Mouse (Mus musculus) hindbrain, embryonic 16.5 days (tissue): ENCODE data around the gene Suco. TPM values are rescaled to one million over a fixed set of nuclear protein-coding genes. Genes with fewer than 3 reads are reported as not detected.

Experiments
- ATAC-seq: fragments of 200-750 bp; cut with Nextera tagmentation; 2 replicates; pipeline ENCODE4 v1.8.0; 2017; ENCODE audit warnings: moderate TSS enrichment, moderate library complexity
- H3K27ac ChIP-seq: fragments of 300-500 bp; sonication (generic); 2 replicates; pipeline ENCODE4 v1.5.1; 2014; ENCODE audit warnings: low read depth, mild to moderate bottlenecking, control low read depth, low read length, moderate library complexity
- H3K27me3 ChIP-seq: fragments of 300-500 bp; sonication (generic); replicated peaks from 2 replicates; pipeline ENCODE4 v1.6.1; 2014; ENCODE audit warnings: low read length; ENCODE audit not compliant: control insufficient read depth, insufficient read depth
- H3K36me3 ChIP-seq: fragments of 300-500 bp; sonication (generic); 2 replicates; pipeline ENCODE4 v1.6.1; 2014; ENCODE audit warnings: mild to moderate bottlenecking, low read length, moderate library complexity, mixed read lengths; ENCODE audit not compliant: control insufficient read depth, insufficient read depth
- H3K4me1 ChIP-seq: fragments of 300-500 bp; sonication (generic); 2 replicates; pipeline ENCODE4 v1.6.1; 2014; ENCODE audit warnings: low read depth, low read length; ENCODE audit not compliant: control insufficient read depth, insufficient read depth
- H3K4me2 ChIP-seq: fragments of 300-500 bp; sonication (generic); 2 replicates; pipeline ENCODE4 v1.6.1; 2014; ENCODE audit warnings: mild to moderate bottlenecking, low read length, control low read depth, moderate library complexity
- H3K4me3 ChIP-seq: fragments of 300-500 bp; sonication (generic); 2 replicates; pipeline ENCODE4 v1.5.1; 2014; ENCODE audit warnings: mild to moderate bottlenecking, low read length, control low read depth, moderate library complexity
- H3K9ac ChIP-seq: fragments of 300-500 bp; sonication (generic); 2 replicates; pipeline ENCODE4 v1.6.1; 2014; ENCODE audit warnings: low read depth, mild to moderate bottlenecking, control low read depth, low read length, moderate library complexity
- H3K9me3 ChIP-seq: fragments of 300-500 bp; sonication (generic); 2 replicates; pipeline ENCODE4 v1.6.1; 2014; ENCODE audit warnings: mild to moderate bottlenecking, low read length, moderate library complexity; ENCODE audit not compliant: control insufficient read depth
- WGBS: fragments of 180-500 bp; shearing (Covaris S2); extraction: QIAGEN DNeasy Blood & Tissue Kit; methylation state at CpG from one replicate; pipeline ENCODE4 v1.1.7; 2014; 5-methylcytosine and 5-hydroxymethylcytosine counted together
- polyA plus RNA-seq: library from polyadenylated mRNA; unstranded; fragments of >200 nt; fragmentation: Nextera tagmentation; extraction: Ambion mirVana; gene quantifications from 2 replicates; pipeline ENCODE4 v1.2.1, GENCODE M21; 2015

Suco gene
- polyA plus RNA-seq, 1 experiment from 2014 or later = 17.5 TPM

- Histone ChIP-seq H3K9ac (no peak overlapping the region), H3K36me3 (no peaks in the 10 kb centered on the region), H3K4me1 (no peaks in the 10 kb centered on the region), H3K27me3 (no peaks in the 10 kb centered on the region), H3K4me2 (no peak overlapping the region), H3K4me3 (no peak overlapping the region), H3K9me3 (no peaks in the 10 kb centered on the region), H3K27ac (no peak overlapping the region)
- no peak for ATAC-seq
- WGBS = 38% methylated on average over 3 of the region's 3 CpGs
These were observed 39.6 kb upstream of the Suco start for GRCm38 (mm10) chr1:161916036-161916435.

- no peaks in the 10 kb centered on the region for H3K9me3 ChIP-seq
- 76% methylated on average over 7 of the region's 7 CpGs for WGBS
These were observed 37.1 kb upstream of the Suco start for GRCm38 (mm10) chr1:161913648-161913984.

GRCm38 (mm10) chr1:161912940-161913647 lies 36.6 kb upstream of the Suco start:
- H3K36me3 ChIP-seq = no peaks in the 10 kb centered on the region
- 70% methylated on average over 4 of the region's 4 CpGs for WGBS
- ATAC-seq = no peak
- H3K4me2 ChIP-seq = no peak overlapping the region
- no peak overlapping the region for H3K4me3 ChIP-seq
- no peaks in the 10 kb centered on the region for H3K4me1 ChIP-seq
- H3K27me3 ChIP-seq = no peaks in the 10 kb centered on the region
- H3K9ac ChIP-seq = no peak overlapping the region
- no peaks in the 10 kb centered on the region for H3K9me3 ChIP-seq
- H3K27ac ChIP-seq = no peak overlapping the region

More at GRCm38 (mm10) chr1:161913648-161913984, 37.1 kb upstream of the Suco start:
- Histone ChIP-seq H3K36me3 (no peaks in the 10 kb centered on the region), H3K27me3 (no peaks in the 10 kb centered on the region), H3K4me2 (no peak overlapping the region), H3K4me3 (no peak overlapping the region), H3K4me1 (no peaks in the 10 kb centered on the region), H3K9ac (no peak overlapping the region), H3K27ac (no peak overlapping the region)
- ATAC-seq = no peak

- H3K9ac ChIP-seq = no peak overlapping the region
- no peaks in the 10 kb centered on the region for H3K27me3 ChIP-seq
- no peaks in the 10 kb centered on the region for H3K9me3 ChIP-seq
- H3K27ac ChIP-seq = no peak overlapping the region
- no peak overlapping the region for H3K4me3 ChIP-seq
- no peak overlapping the region for H3K4me2 ChIP-seq
- no peak for ATAC-seq
- no peaks in the 10 kb centered on the region for H3K36me3 ChIP-seq
- 70% methylated on average over 8 of the region's 8 CpGs for WGBS
- H3K4me1 ChIP-seq = no peaks in the 10 kb centered on the region
These were observed 32.6 kb upstream of the Suco start for GRCm38 (mm10) chr1:161909074-161909473.

- H3K4me3 ChIP-seq = no peak overlapping the region
- ATAC-seq = no peak
- no peak overlapping the region for H3K4me2 ChIP-seq
- H3K27me3 ChIP-seq = no peaks in the 10 kb centered on the region
- H3K4me1 ChIP-seq = no peaks in the 10 kb centered on the region
- 63% methylated on average over 2 of the region's 2 CpGs for WGBS
- no peaks in the 10 kb centered on the region for H3K36me3 ChIP-seq
- H3K9me3 ChIP-seq = no peaks in the 10 kb centered on the region
- no peak overlapping the region for H3K9ac ChIP-seq
- H3K27ac ChIP-seq = no peak overlapping the region
These were observed 31.4 kb upstream of the Suco start for GRCm38 (mm10) chr1:161907795-161908457.

- no peaks in the 10 kb centered on the region for H3K36me3 ChIP-seq
- H3K4me3 ChIP-seq = no peak overlapping the region
- no peaks in the 10 kb centered on the region for H3K4me1 ChIP-seq
- H3K9ac ChIP-seq = no peak overlapping the region
- no peak overlapping the region for H3K4me2 ChIP-seq
- no peaks in the 10 kb centered on the region for H3K27me3 ChIP-seq
- no peaks in the 10 kb centered on the region for H3K9me3 ChIP-seq
- no peak overlapping the region for H3K27ac ChIP-seq
- 92% methylated on average over 4 of the region's 4 CpGs for WGBS
- no peak for ATAC-seq
These were observed 30.6 kb upstream of the Suco start for GRCm38 (mm10) chr1:161907111-161907510.

GRCm38 (mm10) chr1:161902692-161903452 lies 26.4 kb upstream of the Suco start:
- 78% methylated on average over 9 of the region's 9 CpGs for WGBS
- Histone ChIP-seq H3K36me3 (no peaks in the 10 kb centered on the region), H3K9me3 (no peaks in the 10 kb centered on the region), H3K27me3 (no peaks in the 10 kb centered on the region), H3K9ac (no peak overlapping the region), H3K4me1 (no peaks in the 10 kb centered on the region), H3K4me3 (no peak overlapping the region), H3K4me2 (no peak overlapping the region), H3K27ac (no peak overlapping the region)
- no peak for ATAC-seq

- no peak overlapping the region for H3K4me2 ChIP-seq
- H3K4me3 ChIP-seq = no peak overlapping the region
- H3K4me1 ChIP-seq = no peaks in the 10 kb centered on the region
- H3K27me3 ChIP-seq = no peaks in the 10 kb centered on the region
- H3K36me3 ChIP-seq = no peaks in the 10 kb centered on the region
- WGBS = 58% methylated on average over 2 of the region's 2 CpGs
- H3K9me3 ChIP-seq = no peaks in the 10 kb centered on the region
- no peak for ATAC-seq
- H3K27ac ChIP-seq = no peak overlapping the region
- no peak overlapping the region for H3K9ac ChIP-seq
These were observed 23.6 kb upstream of the Suco start for GRCm38 (mm10) chr1:161900129-161900528.

GRCm38 (mm10) chr1:161897235-161897634 lies 20.8 kb upstream of the Suco start:
- WGBS = 77% methylated on average over 8 of the region's 8 CpGs
- Histone ChIP-seq H3K4me1 (no peaks in the 10 kb centered on the region), H3K4me3 (no peak overlapping the region), H3K27ac (no peak overlapping the region), H3K27me3 (no peaks in the 10 kb centered on the region), H3K4me2 (no peak overlapping the region), H3K36me3 (no peaks in the 10 kb centered on the region), H3K9ac (no peak overlapping the region), H3K9me3 (no peaks in the 10 kb centered on the region)
- no peak for ATAC-seq
